Mouse (Mus musculus) layer of hippocampus, adult 11-12 months (tissue): Measurements from ENCODE around the gene Gm14418.
"Not testable (repeated sequence)": the region's sequence is repeated elsewhere in the genome, so short reads cannot be mapped to it uniquely, and the experiment has no call there.

ENCODE experiments used
- DNase-seq: peaks from one replicate; pipeline ENCODE4 v3.0.0; 2022; ENCODE audit warnings: low spot score

Gene Gm14418

DNA sequence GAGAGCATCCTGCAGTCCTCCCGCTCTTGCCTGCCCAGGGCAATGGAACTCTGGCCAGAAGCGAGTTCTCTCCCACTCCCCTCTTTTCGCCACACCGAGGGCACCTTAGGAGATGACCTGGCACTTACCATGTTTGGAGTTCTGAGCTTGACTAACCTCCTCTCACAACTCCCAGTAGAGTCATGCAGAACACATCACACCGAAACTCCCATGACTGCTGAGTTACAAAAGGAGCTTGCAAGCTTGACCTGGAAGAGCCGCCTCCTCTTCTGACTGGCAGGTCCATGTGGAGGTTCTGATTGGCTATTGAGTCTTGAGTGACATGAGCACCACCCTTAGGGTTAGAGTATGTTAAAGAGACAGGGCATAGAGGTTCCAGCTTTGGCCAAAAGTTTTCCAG lies at the start of gene Gm14418:
Gene Gm14418 (minus strand): TSS at position 225 of the 400 bp plus-strand sequence.
- DNase-seq = not testable (repeated sequence)
